Mouse (Mus musculus) intestine, embryonic 14.5 days (tissue): Measurements from ENCODE around the gene Mkrn2os. TPM values are rescaled to one million over a fixed set of nuclear protein-coding genes. Genes with fewer than 3 reads are reported as not detected.

ENCODE experiments used
- ATAC-seq: fragments of 200-750 bp; cut with Nextera tagmentation; replicated peaks from 2 replicates; pipeline ENCODE4 v1.8.0; 2017; ENCODE audit warnings: low read depth, moderate number of reproducible peaks, moderate TSS enrichment, moderate library complexity; ENCODE audit not compliant: low FRiP score, low TSS enrichment
- DNase-seq: peaks from one replicate; pipeline ENCODE4 v3.0.0-alpha.2; 2018; ENCODE audit warnings: low spot score
- H3K27ac ChIP-seq: fragments of 300-500 bp; sonication (generic); 2 replicates; pipeline ENCODE4 v1.5.1; 2014; ENCODE audit warnings: low read depth, mild to moderate bottlenecking, control low read depth
- H3K27me3 ChIP-seq: fragments of 300-500 bp; sonication (generic); replicated peaks from 2 replicates; pipeline ENCODE4 v1.6.1; 2014; ENCODE audit warnings: low read length, control low read depth; ENCODE audit not compliant: control insufficient read depth, insufficient read depth
- H3K36me3 ChIP-seq: fragments of 300-500 bp; sonication (generic); 2 replicates; pipeline ENCODE4 v1.6.1; 2014; ENCODE audit warnings: low read length, control low read depth; ENCODE audit not compliant: control insufficient read depth, insufficient read depth
- H3K4me1 ChIP-seq: fragments of 300-500 bp; sonication (generic); replicated peaks from 2 replicates; pipeline ENCODE4 v1.6.1; 2014; ENCODE audit warnings: low read length, control low read depth, mixed read lengths; ENCODE audit not compliant: control insufficient read depth, insufficient read depth
- H3K4me2 ChIP-seq: fragments of 300-500 bp; sonication (generic); 2 replicates; pipeline ENCODE4 v1.6.1; 2014; ENCODE audit warnings: low read length
- H3K4me3 ChIP-seq: fragments of 300-500 bp; sonication (generic); 2 replicates; pipeline ENCODE4 v1.5.1; 2014; ENCODE audit warnings: low read depth, low read length, control low read depth, mixed read lengths
- H3K9ac ChIP-seq: fragments of 300-500 bp; sonication (generic); 2 replicates; pipeline ENCODE4 v1.6.1; 2014; ENCODE audit warnings: mild to moderate bottlenecking, low read length
- H3K9me3 ChIP-seq: fragments of 300-500 bp; sonication (generic); 2 replicates; pipeline ENCODE4 v1.6.1; 2016; ENCODE audit warnings: low read length, control low read depth; ENCODE audit not compliant: control insufficient read depth
- WGBS: fragments of 180-500 bp; shearing (Covaris S2); extraction: QIAGEN DNeasy Blood & Tissue Kit; methylation state at CpG from one replicate; pipeline ENCODE4 v1.1.7; 2014; 5-methylcytosine and 5-hydroxymethylcytosine counted together
- polyA plus RNA-seq: library from polyadenylated mRNA; unstranded; fragments of >200 nt; fragmentation: Nextera tagmentation; extraction: Ambion mirVana; gene quantifications from 2 replicates; pipeline ENCODE4 v1.2.1, GENCODE M21; 2014

The Mkrn2os gene
- polyA plus RNA-seq, 1 experiment from 2014 or later = 32.0 TPM

DNA sequence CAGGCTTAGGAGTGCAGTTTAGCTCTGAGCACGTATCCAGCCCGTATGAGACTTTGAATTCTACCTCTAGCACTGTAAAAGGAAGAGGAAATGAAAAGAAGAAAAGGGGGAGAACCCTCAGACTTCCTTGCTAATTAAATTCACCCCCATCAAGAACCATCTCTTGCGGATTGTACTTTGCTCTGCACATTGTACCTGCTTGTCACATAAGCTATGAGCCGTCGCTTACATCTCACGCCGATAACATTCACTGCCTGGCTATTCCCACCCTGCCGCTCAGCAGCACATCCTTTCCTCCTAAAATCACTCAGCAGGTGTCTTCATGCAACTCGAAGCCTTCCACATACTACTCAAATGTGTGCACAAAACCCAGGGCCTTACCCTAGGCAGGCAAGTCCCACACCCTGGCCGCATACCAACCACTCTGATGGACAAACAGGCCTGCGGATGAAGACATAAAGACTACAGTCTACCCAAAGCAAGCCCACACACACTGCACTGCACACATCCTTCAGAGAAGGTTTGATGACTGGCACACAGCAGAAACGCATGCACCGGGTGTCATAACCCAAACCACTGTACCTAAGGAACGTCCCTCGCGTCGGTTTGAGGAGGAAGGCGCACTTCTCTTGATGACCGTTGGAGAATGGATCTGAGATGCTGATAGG is 550 bp downstream of the Mkrn2os start:
- H3K27ac ChIP-seq = peak overlapping the region; percentile 30; the same call in 1 of the 2 replicates
- no peaks in the 10 kb centered on the region for H3K9me3 ChIP-seq
- WGBS = 74% methylated on average over 19 of the region's 19 CpGs
- peak overlapping the region; percentile 12; the same call in 1 of the 2 replicates for H3K4me3 ChIP-seq
- peak overlapping the region; percentile 29 for H3K4me2 ChIP-seq
- peak; percentile 57 for DNase-seq
- peak; percentile 42 for ATAC-seq
- no peaks in the 10 kb centered on the region for H3K27me3 ChIP-seq
- H3K4me1 ChIP-seq = no peaks in the 10 kb centered on the region
- H3K36me3 ChIP-seq = no peaks in the 10 kb centered on the region
- 0 out of 2 replicates have a peak overlapping the region, but pooled peaks have one; percentile 20 for H3K9ac ChIP-seq

DNA sequence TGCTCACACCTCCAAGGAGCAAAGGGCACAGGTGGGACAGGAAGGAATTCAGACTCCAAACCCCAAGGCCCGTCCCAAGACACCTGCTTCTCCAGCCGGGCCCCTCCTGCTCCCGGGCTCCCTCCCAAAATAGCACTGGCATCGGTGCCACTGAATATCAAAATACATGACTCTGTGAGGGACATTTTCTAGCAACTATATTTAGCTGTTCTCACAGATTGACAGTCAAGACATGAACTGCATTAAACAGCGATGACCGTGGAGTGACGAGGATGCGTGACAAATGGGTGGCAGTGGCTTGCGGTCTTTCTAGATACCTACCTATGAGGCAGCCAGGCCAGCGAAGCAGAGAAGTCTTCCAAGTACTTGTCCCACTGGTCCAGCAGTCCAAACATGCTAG is 6.1 kb downstream of the Mkrn2os start:
- ATAC-seq = no peak
- 87% methylated on average over 10 of the region's 10 CpGs for WGBS
- H3K9me3 ChIP-seq = no peaks in the 10 kb centered on the region
- no peak overlapping the region for H3K4me3 ChIP-seq
- no peak for DNase-seq
- H3K4me2 ChIP-seq = no peak overlapping the region
- H3K27me3 ChIP-seq = no peaks in the 10 kb centered on the region
- no peak overlapping the region for H3K9ac ChIP-seq
- H3K36me3 ChIP-seq = peaks cover 2% of the 10 kb centered on the region; the same call in 1 of the 2 replicates
- H3K4me1 ChIP-seq = no peaks in the 10 kb centered on the region
- H3K27ac ChIP-seq = no peak overlapping the region

DNA sequence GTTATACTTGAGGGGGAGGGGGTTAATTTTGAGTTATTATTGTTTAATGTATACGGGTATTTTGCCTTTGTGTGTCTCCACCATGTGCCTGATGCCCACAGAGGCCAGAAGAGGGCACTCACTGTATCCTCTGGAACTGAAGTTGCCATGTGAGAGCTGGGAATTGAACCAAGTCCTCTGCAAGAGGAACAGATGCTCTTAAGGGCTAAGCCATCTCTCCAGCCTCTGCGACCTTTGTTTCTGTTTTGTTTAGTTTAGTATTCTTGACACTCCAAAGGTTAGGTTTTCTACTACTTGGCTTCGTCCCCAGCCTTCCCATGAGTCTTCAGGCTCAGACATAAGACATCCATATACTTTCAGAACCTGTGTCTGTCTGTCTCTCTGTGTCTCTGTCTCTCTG is 8.2 kb downstream of the Mkrn2os start:
- H3K4me1 ChIP-seq = no peaks in the 10 kb centered on the region
- H3K27me3 ChIP-seq = no peaks in the 10 kb centered on the region
- ATAC-seq (no peak), DNase-seq (no peak)
- WGBS = 74% methylated on average over 3 of the region's 3 CpGs
- no peak overlapping the region for H3K4me3 ChIP-seq
- no peak overlapping the region for H3K27ac ChIP-seq
- peaks cover 16% of the 10 kb centered on the region; the same call in 1 of the 2 replicates for H3K36me3 ChIP-seq
- no peak overlapping the region for H3K9ac ChIP-seq
- no peaks in the 10 kb centered on the region for H3K9me3 ChIP-seq
- no peak overlapping the region for H3K4me2 ChIP-seq

DNA sequence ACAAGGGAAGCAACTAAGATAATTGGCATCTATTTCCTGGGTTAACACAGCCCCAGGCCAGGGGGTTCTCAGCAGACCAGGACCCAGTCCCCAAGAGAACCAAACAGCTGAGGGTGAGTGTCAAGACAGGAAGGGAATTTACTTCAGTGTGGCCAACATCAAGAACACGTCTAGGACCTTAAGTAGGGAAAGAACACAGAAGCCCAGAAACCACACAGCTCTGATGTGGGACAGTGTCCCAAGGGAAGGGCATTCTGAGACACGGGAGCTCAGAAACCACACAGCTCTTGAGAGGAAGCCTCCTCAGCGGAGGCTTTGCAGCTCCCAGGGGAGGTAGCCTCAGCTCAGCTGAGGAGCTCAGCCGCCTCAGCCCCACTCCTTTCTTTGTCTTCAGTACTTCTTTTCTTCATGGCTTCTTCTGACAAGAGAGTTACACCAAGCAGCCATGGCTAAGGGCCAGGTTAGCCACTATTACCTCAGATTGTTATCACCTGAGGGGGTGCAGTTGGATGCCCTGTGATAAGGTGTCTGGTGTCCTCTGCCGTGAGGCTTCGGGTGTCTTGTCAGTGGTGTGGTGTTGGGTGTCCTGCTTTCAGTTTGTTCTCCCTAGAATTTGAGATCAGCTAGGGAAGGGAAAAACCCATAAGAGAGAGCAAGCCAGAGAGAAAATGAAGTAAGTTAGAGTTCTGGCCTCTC is 8.8 kb downstream of the Mkrn2os start:
- ATAC-seq (no peak), DNase-seq (no peak)
- no peak overlapping the region for H3K9ac ChIP-seq
- no peaks in the 10 kb centered on the region for H3K4me1 ChIP-seq
- H3K4me3 ChIP-seq = no peak overlapping the region
- no peak overlapping the region for H3K4me2 ChIP-seq
- H3K36me3 ChIP-seq = peaks cover 20% of the 10 kb centered on the region
- WGBS = 87% methylated on average over 6 of the region's 6 CpGs
- no peaks in the 10 kb centered on the region for H3K9me3 ChIP-seq
- no peaks in the 10 kb centered on the region for H3K27me3 ChIP-seq
- H3K27ac ChIP-seq = no peak overlapping the region

DNA sequence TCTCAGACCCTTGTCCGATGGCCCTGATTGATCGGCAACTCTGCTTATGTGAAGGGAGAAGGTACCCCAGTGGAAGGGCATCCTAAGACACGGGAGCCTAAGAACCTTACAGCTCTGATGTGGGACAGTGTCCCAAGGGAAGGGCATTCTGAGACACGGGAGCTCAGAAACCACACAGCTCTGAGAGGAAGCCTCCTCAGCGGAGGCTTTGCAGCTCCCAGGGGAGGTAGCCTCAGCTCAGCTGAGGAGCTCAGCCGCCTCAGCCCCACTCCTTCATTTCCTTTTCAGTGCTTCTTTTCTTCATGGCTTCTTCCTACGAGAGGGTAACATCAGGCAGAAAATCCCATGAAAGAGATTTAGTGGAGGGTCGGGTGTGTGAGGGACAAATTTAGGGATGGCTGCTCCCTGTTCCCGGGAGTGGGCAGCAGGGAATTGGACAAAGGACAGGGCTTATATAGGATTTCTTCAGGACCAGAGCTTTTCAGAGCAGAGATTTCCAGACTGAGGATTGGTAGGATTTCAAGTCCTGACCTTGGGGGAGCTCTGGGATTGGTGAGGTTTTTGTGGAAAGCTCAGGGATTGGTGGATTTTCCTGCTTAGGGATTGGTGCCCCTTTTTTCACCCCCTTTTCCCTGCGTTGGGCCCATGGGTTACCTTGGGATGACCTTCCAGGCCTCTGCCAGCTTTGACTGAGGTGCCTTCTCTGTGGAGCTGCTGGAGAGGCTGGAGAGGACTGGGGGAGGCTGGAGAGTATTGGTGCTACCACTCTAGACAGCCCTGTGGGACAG is 9.9 kb downstream of the Mkrn2os start:
- no peak for ATAC-seq
- H3K9me3 ChIP-seq = no peaks in the 10 kb centered on the region

DNA sequence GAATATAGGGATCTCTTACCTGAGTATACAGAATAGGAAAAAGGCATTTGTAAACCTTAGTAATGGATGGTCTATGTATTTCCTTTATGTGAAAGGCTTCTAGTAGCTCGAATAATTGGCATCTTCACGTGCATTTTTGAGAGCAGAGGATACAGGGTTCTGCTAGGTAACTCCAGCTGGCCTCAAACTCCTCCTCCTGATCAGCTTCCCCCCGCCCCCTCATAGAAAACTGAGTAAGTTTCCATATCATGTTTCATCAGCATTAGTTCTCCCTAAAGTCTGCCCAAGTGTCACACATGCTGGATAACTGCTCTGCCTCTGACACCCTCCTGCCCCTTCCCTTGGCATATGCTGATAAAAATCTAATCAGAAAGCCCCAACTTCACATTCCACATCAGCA is 11.6 kb downstream of the Mkrn2os start:
- no peak for ATAC-seq

More for the DNA sequence above, 9.9 kb downstream of the Mkrn2os start:
- H3K4me3 ChIP-seq = no peak overlapping the region
- no peak for DNase-seq
- H3K4me2 ChIP-seq = no peak overlapping the region
- 85% methylated on average over 10 of the region's 10 CpGs for WGBS
- H3K4me1 ChIP-seq = no peaks in the 10 kb centered on the region
- H3K27me3 ChIP-seq = no peaks in the 10 kb centered on the region
- peaks cover 31% of the 10 kb centered on the region for H3K36me3 ChIP-seq
- no peak overlapping the region for H3K27ac ChIP-seq
- H3K9ac ChIP-seq = no peak overlapping the region

DNA sequence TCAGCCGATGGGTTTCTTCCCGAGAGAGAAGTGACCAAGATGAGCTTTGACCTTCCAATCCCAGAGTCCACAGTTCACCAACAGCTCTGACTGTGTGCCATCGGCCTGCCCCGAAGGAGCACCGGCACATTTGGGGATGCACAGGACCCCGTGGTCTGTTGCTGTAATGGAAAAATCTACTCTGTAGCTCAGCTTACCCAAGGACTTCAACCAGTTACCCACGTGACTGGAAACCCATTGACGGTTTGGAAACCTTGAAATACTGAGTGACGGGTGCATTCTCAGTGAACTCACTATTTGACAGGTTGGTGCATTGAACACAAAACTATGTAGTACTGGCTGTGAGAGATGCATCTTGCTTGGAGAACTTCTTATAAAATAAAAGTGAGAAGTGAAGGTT is 14.4 kb downstream of the Mkrn2os start:
- no peak overlapping the region for H3K9ac ChIP-seq
- DNase-seq = no peak
- WGBS = 92% methylated on average over 9 of the region's 9 CpGs
- H3K9me3 ChIP-seq = no peaks in the 10 kb centered on the region
- ATAC-seq = no peak
- no peaks in the 10 kb centered on the region for H3K27me3 ChIP-seq
- no peaks in the 10 kb centered on the region for H3K4me1 ChIP-seq
- H3K4me3 ChIP-seq = no peak overlapping the region
- peaks cover 64% of the 10 kb centered on the region for H3K36me3 ChIP-seq
- no peak overlapping the region for H3K27ac ChIP-seq
- no peak overlapping the region for H3K4me2 ChIP-seq

More for the DNA sequence above, 11.6 kb downstream of the Mkrn2os start:
- Histone ChIP-seq H3K36me3 (peaks cover 48% of the 10 kb centered on the region), H3K9me3 (no peaks in the 10 kb centered on the region), H3K27me3 (no peaks in the 10 kb centered on the region), H3K27ac (no peak overlapping the region), H3K9ac (no peak overlapping the region), H3K4me1 (no peaks in the 10 kb centered on the region), H3K4me2 (no peak overlapping the region), H3K4me3 (no peak overlapping the region)
- DNase-seq = no peak
- WGBS = 75% methylated on average over 3 of the region's 3 CpGs

DNA sequence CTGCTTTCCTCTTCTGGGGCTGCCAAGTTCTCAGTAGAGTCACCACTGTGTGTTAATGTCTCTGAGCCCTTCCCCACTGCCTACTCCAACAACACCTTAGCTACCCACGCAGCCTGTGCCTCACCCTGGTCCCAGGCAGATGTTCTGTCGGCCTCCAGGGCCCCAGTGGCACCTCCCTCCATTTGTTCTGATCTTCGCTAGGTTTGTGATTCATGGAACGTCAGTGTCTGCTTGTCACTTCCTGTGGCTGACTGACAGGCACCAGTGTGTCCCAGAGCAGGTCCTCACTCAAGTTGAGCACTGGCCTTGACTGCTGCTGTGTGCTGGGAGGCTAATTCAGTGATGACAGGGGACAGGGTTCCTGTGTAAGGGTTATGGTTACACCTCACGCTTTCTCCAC is 15.0 kb downstream of the Mkrn2os start:
- Histone ChIP-seq H3K4me1 (no peaks in the 10 kb centered on the region), H3K27ac (no peak overlapping the region), H3K27me3 (no peaks in the 10 kb centered on the region), H3K4me2 (no peak overlapping the region), H3K4me3 (no peak overlapping the region), H3K36me3 (peaks cover 64% of the 10 kb centered on the region), H3K9ac (no peak overlapping the region), H3K9me3 (no peaks in the 10 kb centered on the region)
- DNase-seq = no peak
- 88% methylated on average over 5 of the region's 5 CpGs for WGBS
- ATAC-seq = no peak
